Mouse (Mus musculus): Measurements from ENCODE around the gene Btbd35f4. TPM values are rescaled to one million over a fixed set of nuclear protein-coding genes. Genes with fewer than 3 reads are reported as not detected.
"Not testable (repeated sequence)": the region's sequence is repeated elsewhere in the genome, so short reads cannot be mapped to it uniquely, and the experiment has no call there.

Gene Btbd35f4
- not detected in 2 replicates for polyA plus RNA-seq (2015; fragmentation: Nextera tagmentation; extraction: Ambion mirVana)

GRCm38 (mm10) chrX:4800196-4800595 lies at the start of gene Btbd35f4:
Gene Btbd35f4, plus strand, starts transcription at chrX:4800496.
- not testable (repeated sequence) for ATAC-seq (replicated peaks); H3K9ac ChIP-seq; H3K36me3 ChIP-seq (replicated peaks); H3K4me1 ChIP-seq; H3K27me3 ChIP-seq (replicated peaks); H3K27ac ChIP-seq; H3K4me3 ChIP-seq; H3K4me2 ChIP-seq; H3K9me3 ChIP-seq
- WGBS: no CpG with 5 or more reads among the region's 4 CpGs

- H3K36me3 ChIP-seq (replicated peaks); H3K4me1 ChIP-seq; H3K4me2 ChIP-seq; H3K9me3 ChIP-seq; H3K27ac ChIP-seq; H3K9ac ChIP-seq; H3K27me3 ChIP-seq (replicated peaks); H3K4me3 ChIP-seq; ATAC-seq (replicated peaks): not testable (repeated sequence)
- WGBS: no CpG with 5 or more reads among the region's 1 CpGs
These were observed 39.7 kb downstream of the Btbd35f4 start for GRCm38 (mm10) chrX:4840016-4840415.

Other genes with a start within 250 kb of the Btbd35f4 start
- gene Btbd35f27, start 151.6 kb downstream of the Btbd35f4 start, polyA plus RNA-seq (2015; fragmentation: Nextera tagmentation; extraction: Ambion mirVana): not detected in 2 replicates

Measured in midbrain, embryonic 15.5 days (tissue).